Mouse (Mus musculus): Measurements from ENCODE around the gene Wipf3. TPM values are rescaled to one million over a fixed set of nuclear protein-coding genes. Genes with fewer than 3 reads are reported as not detected.

Gene Wipf3
- polyA plus RNA-seq, 1 experiment from 2014 or later = 1.1 TPM

- no peaks in the 10 kb centered on the region for H3K27me3 ChIP-seq (replicated peaks; ENCODE audit: low read depth, poor library complexity, severe bottlenecking)
- no peak overlapping the region for H3K27ac ChIP-seq (replicated peaks)
- no peaks in the 10 kb centered on the region for H3K9me3 ChIP-seq
- peaks cover 5% of the 10 kb centered on the region for H3K4me1 ChIP-seq
- H3K4me3 ChIP-seq = no peak overlapping the region
- no peak for DNase-seq (ENCODE audit: low spot score)
- H3K36me3 ChIP-seq (replicated peaks) = no peaks in the 10 kb centered on the region
- 63% methylated on average over 2 of the region's 2 CpGs for WGBS
These were observed 24.5 kb upstream of the Wipf3 start for GRCm38 (mm10) chr6:54404916-54405315.

GRCm38 (mm10) chr6:54406116-54406515 lies 23.3 kb upstream of the Wipf3 start:
- Histone ChIP-seq H3K36me3 (replicated peaks) (no peaks in the 10 kb centered on the region), H3K27me3 (replicated peaks; ENCODE audit: low read depth, poor library complexity, severe bottlenecking) (no peaks in the 10 kb centered on the region), H3K27ac (replicated peaks) (no peak overlapping the region), H3K4me1 (peaks cover 5% of the 10 kb centered on the region), H3K4me3 (no peak overlapping the region), H3K9me3 (no peaks in the 10 kb centered on the region)
- no peak for DNase-seq (ENCODE audit: low spot score)
- WGBS = 92% methylated on average over 5 of the region's 5 CpGs

DNA sequence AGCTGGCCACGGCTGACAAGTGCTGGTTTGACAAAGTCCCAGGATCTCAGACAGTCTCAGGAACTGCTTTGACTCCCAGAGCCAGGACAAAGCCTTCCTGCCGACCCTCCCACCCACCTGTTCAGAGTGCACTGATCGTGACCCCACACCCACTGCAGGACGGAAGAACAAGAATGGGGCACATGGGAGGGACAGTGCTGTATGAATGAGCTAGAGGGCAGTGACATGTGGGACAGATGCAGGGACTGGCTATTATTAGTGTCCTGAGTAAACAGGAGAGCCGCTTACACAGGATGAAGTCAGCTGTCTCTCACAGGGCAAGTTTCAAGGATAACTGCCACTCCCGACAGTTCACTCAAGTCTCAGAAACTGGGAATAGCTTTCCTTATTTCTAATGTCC lies 20.1 kb upstream of the Wipf3 start:
- Histone ChIP-seq H3K4me3 (no peak overlapping the region), H3K27ac (replicated peaks) (no peak overlapping the region), H3K4me1 (peaks cover 5% of the 10 kb centered on the region), H3K27me3 (replicated peaks; ENCODE audit: low read depth, poor library complexity, severe bottlenecking) (no peaks in the 10 kb centered on the region), H3K36me3 (replicated peaks) (no peaks in the 10 kb centered on the region), H3K9me3 (no peaks in the 10 kb centered on the region)
- 51% methylated on average over 6 of the region's 6 CpGs for WGBS
- no peak for DNase-seq (ENCODE audit: low spot score)

DNA sequence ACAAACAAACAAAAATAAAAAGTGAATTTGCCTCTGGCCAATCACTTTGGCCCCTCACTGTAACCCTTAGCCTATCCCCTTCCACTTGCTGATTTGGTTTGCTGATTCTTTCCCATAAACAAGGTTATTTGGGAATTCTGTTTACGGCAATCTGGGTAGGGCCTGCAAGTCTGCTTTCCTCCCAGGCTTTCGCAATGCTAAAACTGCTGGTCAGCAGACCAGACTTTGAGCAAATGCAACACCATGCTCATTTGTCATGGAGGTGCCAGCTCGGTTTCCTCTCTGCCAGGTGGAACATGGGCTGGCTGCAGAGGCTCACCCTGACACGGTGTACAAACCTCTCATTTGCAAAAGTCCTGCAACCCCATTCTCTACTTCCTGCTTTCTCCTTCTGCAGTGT lies 19.0 kb upstream of the Wipf3 start:
- WGBS = 79% methylated on average over 4 of the region's 4 CpGs
- H3K27ac ChIP-seq (replicated peaks) = no peak overlapping the region
- no peak overlapping the region for H3K4me3 ChIP-seq

GRCm38 (mm10) chr6:54411591-54411990 lies 17.8 kb upstream of the Wipf3 start:
- 83% methylated on average over 8 of the region's 8 CpGs for WGBS
- Histone ChIP-seq H3K27ac (replicated peaks) (no peak overlapping the region), H3K9me3 (no peaks in the 10 kb centered on the region)

More for the DNA sequence above, 19.0 kb upstream of the Wipf3 start:
- no peaks in the 10 kb centered on the region for H3K9me3 ChIP-seq
- no peak for DNase-seq (ENCODE audit: low spot score)
- H3K36me3 ChIP-seq (replicated peaks) = no peaks in the 10 kb centered on the region
- no peaks in the 10 kb centered on the region for H3K27me3 ChIP-seq (replicated peaks; ENCODE audit: low read depth, poor library complexity, severe bottlenecking)
- H3K4me1 ChIP-seq = peaks cover 5% of the 10 kb centered on the region

DNA sequence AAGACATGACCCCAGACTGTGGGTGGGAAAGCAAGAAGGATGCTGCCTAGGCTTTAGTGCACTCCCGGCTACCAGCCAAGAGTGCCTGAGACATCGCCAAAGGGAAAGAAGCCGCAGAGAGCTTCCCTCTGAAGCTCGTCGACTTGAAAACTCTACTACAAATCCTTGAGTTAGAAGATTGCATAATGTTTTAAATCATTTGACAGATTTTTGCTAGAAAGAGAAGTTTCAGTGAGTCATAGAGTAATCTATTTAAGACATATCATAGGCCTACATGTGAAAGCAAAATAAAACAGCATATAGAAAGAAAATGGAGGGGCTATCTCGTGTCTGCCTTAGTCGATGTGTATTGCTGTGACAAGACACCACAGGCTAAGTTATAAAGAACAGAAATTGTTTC lies 16.5 kb upstream of the Wipf3 start:
- Histone ChIP-seq H3K36me3 (replicated peaks) (no peaks in the 10 kb centered on the region), H3K4me3 (no peak overlapping the region), H3K4me1 (peaks cover 12% of the 10 kb centered on the region), H3K27me3 (replicated peaks; ENCODE audit: low read depth, poor library complexity, severe bottlenecking) (no peaks in the 10 kb centered on the region; the same call in 1 of the 2 replicates), H3K27ac (replicated peaks) (no peak overlapping the region), H3K9me3 (no peaks in the 10 kb centered on the region)
- WGBS = 88% methylated on average over 7 of the region's 7 CpGs
- DNase-seq (ENCODE audit: low spot score) = no peak

More at GRCm38 (mm10) chr6:54411591-54411990, 17.8 kb upstream of the Wipf3 start:
- no peaks in the 10 kb centered on the region for H3K36me3 ChIP-seq (replicated peaks)
- no peak for DNase-seq (ENCODE audit: low spot score)
- H3K4me1 ChIP-seq = peaks cover 7% of the 10 kb centered on the region
- no peaks in the 10 kb centered on the region for H3K27me3 ChIP-seq (replicated peaks; ENCODE audit: low read depth, poor library complexity, severe bottlenecking)
- no peak overlapping the region for H3K4me3 ChIP-seq

DNA sequence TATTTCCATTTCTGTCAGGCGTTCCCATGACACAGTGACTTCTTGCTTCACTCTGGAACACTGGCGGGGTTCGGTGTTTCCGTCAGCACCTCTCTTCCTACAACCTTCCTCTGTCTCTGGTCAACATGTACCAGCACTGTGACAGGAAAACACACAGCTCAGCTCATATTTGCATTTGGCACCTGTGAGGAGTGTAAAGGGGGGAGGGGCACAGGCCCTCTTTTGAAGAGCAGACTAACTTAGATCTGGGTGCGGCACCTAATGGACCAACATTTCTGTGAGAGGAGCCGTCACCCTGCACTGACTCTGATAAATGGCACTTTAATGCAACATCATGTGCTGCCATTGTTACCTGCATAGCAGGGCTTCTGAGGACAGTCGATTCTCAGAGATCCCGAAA lies 4.2 kb upstream of the Wipf3 start:
- Histone ChIP-seq H3K4me3 (no peak overlapping the region), H3K9me3 (no peaks in the 10 kb centered on the region), H3K36me3 (replicated peaks) (no peaks in the 10 kb centered on the region), H3K4me1 (peaks cover 18% of the 10 kb centered on the region), H3K27me3 (replicated peaks; ENCODE audit: low read depth, poor library complexity, severe bottlenecking) (peaks cover 37% of the 10 kb centered on the region), H3K27ac (replicated peaks) (no peak overlapping the region)
- WGBS = 87% methylated on average over 8 of the region's 8 CpGs
- no peak for DNase-seq (ENCODE audit: low spot score)

- Histone ChIP-seq H3K9me3 (no peaks in the 10 kb centered on the region), H3K36me3 (replicated peaks) (no peaks in the 10 kb centered on the region), H3K27ac (replicated peaks) (peak overlapping the region; percentile 73), H3K4me3 (peak overlapping the region; percentile 72), H3K27me3 (replicated peaks; ENCODE audit: low read depth, poor library complexity, severe bottlenecking) (peaks cover 64% of the 10 kb centered on the region), H3K4me1 (peaks cover 31% of the 10 kb centered on the region)
- WGBS = 5% methylated on average over 14 of the region's 14 CpGs
- DNase-seq (ENCODE audit: low spot score) = no peak
These were observed 455 bp upstream of the Wipf3 start for GRCm38 (mm10) chr6:54428850-54429446.

- Histone ChIP-seq H3K4me1 (peaks cover 36% of the 10 kb centered on the region), H3K9me3 (no peaks in the 10 kb centered on the region), H3K27ac (replicated peaks) (peak overlapping the region; percentile 73; the same call in 1 of the 2 replicates), H3K36me3 (replicated peaks) (no peaks in the 10 kb centered on the region), H3K4me3 (peak overlapping the region; percentile 72), H3K27me3 (replicated peaks; ENCODE audit: low read depth, poor library complexity, severe bottlenecking) (peaks cover 60% of the 10 kb centered on the region)
- no peak for DNase-seq (ENCODE audit: low spot score)
- WGBS = 32% methylated on average over 7 of the region's 7 CpGs
These were observed 818 bp downstream of the Wipf3 start for GRCm38 (mm10) chr6:54430221-54430620.

- Histone ChIP-seq H3K4me3 (no peak overlapping the region), H3K36me3 (replicated peaks) (no peaks in the 10 kb centered on the region), H3K27ac (replicated peaks) (no peak overlapping the region), H3K9me3 (no peaks in the 10 kb centered on the region), H3K4me1 (peaks cover 49% of the 10 kb centered on the region), H3K27me3 (replicated peaks; ENCODE audit: low read depth, poor library complexity, severe bottlenecking) (peaks cover 59% of the 10 kb centered on the region)
- DNase-seq (ENCODE audit: low spot score) = no peak
- 69% methylated on average over 10 of the region's 10 CpGs for WGBS
These were observed 2.4 kb downstream of the Wipf3 start for GRCm38 (mm10) chr6:54431761-54432160.

- no peaks in the 10 kb centered on the region for H3K36me3 ChIP-seq (replicated peaks)
- H3K27me3 ChIP-seq (replicated peaks; ENCODE audit: low read depth, poor library complexity, severe bottlenecking) = peaks cover 56% of the 10 kb centered on the region
- no peak for DNase-seq (ENCODE audit: low spot score)
- 81% methylated on average over 9 of the region's 9 CpGs for WGBS
- H3K4me3 ChIP-seq = no peak overlapping the region
- peaks cover 49% of the 10 kb centered on the region for H3K4me1 ChIP-seq
- no peaks in the 10 kb centered on the region for H3K9me3 ChIP-seq
- H3K27ac ChIP-seq (replicated peaks) = no peak overlapping the region
These were observed 2.8 kb downstream of the Wipf3 start for GRCm38 (mm10) chr6:54432191-54432590.

DNA sequence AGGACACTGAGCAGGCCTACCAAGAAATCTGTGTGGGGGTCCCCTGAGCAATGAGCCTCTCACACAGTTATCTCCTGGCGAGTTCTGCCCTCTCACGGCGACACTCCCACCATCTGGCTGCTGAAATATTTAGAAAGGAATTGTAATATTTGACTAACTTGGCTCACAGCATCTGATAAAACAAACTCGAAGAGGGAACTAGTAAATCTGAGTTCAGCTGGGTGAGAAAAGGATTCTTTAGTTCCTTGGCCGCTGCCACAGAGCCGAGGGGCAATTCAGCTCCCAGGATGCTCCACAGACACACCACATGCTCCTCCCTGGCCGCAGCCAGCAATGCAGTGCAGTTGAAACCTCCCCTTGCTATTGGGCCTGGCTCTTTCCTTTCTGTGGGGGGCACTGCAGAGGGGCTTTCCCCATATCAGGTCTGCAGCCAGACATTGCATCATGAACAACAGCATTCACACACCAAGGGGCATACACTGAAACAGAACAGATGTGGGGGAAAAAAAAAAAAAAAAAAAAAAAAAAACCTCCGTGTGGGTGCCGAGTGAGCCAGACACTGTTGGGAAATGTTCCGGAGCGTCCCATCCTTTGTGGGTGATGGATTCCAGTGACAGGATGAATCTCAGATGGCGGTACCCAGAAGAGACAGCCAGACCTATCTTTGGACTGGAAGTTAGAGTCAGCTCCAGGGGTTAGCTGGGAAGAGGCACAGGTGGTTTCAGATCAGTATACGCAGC lies 3.6 kb downstream of the Wipf3 start:
- peaks cover 49% of the 10 kb centered on the region for H3K4me1 ChIP-seq
- no peak for DNase-seq (ENCODE audit: low spot score)
- no peaks in the 10 kb centered on the region for H3K36me3 ChIP-seq (replicated peaks)
- H3K4me3 ChIP-seq = no peak overlapping the region
- H3K27me3 ChIP-seq (replicated peaks; ENCODE audit: low read depth, poor library complexity, severe bottlenecking) = peaks cover 49% of the 10 kb centered on the region
- 75% methylated on average over 13 of the region's 13 CpGs for WGBS
- H3K27ac ChIP-seq (replicated peaks) = no peak overlapping the region; the same call in 1 of the 2 replicates
- H3K9me3 ChIP-seq = no peaks in the 10 kb centered on the region

- Histone ChIP-seq H3K4me3 (no peak overlapping the region), H3K9me3 (no peaks in the 10 kb centered on the region), H3K4me1 (peaks cover 44% of the 10 kb centered on the region), H3K27me3 (replicated peaks; ENCODE audit: low read depth, poor library complexity, severe bottlenecking) (peaks cover 37% of the 10 kb centered on the region), H3K27ac (replicated peaks) (no peak overlapping the region), H3K36me3 (replicated peaks) (no peaks in the 10 kb centered on the region)
- 76% methylated on average over 2 of the region's 2 CpGs for WGBS
- DNase-seq (ENCODE audit: low spot score) = no peak
These were observed 4.8 kb downstream of the Wipf3 start for GRCm38 (mm10) chr6:54434171-54434570.
